Mouse (Mus musculus): ENCODE results near the gene Lnx2.

Gene Lnx2

GRCm38 (mm10) chr5:147076799-147077165 lies 396 bp upstream of the Lnx2 start, which contains the start of gene Polr1d:
Gene Polr1d (plus strand): TSS chr5:147077050.
- DNase-seq = no peak

GRCm38 (mm10) chr5:147075103-147076025 lies 1.0 kb downstream of the Lnx2 start:
- DNase-seq = no peak

DNA sequence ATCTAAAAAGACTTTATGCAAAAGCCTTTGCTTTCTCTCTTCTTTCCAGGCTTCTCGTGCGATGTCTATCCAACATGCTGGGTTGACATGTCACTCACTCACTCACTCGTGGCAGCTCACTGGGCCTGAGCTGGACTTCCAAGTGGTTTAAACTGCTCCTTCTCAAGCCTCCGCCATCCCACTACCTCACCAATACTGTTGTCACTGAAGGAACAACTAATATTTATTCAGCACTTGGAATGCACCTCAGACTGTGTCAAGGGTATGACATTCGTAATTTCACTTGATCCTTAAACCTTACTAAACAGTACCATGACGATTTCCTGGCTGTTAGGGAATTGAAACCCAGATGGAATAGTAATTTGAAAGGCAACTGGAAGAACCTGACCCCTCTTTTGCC lies 2.6 kb downstream of the Lnx2 start:
- no peak for DNase-seq

DNA sequence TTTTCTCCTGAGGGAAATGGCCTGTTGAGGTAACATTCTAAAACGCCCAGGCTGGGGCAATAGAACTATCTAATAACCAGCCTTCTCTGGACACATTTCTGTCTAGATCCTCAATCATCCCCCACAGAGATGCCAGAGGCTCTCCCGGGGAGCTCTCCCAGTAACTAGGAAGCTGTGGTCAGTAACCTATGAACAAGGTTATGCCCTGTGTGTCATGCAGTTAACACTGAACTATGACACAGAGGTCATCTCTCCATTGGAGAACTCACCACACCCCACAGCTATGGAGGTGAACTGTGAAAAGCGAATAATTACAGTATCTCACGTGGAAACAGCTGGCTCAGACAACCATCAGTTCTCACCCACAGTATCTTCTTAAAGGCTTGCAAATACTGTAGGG lies 4.5 kb downstream of the Lnx2 start:
- DNase-seq = no peak

DNA sequence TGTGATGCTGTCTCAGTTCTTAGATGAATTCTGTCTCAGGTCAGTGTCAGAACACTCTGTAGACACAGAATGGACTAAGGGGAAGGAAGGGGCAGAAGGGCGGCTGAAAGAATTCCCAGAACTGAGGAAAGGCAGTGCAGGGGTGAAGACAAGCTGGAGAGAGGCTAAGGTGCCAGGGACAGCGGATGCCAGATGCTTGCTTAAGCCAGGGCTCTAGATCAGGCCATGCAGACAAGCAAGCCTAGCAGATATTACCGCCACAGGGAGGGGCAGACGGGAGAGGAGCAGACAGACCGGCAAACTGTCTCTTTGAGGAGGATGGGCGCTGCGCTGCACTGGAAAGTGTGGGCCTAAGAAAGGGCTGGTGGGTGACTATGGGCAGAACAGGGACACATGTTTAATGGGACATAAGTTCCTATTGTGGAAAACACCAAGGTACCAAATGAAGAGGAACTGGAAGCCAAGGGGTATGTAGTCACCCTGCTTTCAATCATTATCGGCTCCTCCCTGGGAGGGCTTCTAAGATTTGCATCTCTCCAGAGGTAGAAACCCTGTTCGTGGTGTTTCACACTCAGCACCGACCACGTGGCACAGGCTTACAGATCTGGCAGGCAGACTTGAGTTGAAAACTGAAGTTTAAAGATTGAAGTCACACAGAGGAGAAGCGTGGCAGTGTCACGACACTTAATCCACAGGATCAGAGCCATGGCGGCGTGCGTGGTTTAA lies 5.4 kb downstream of the Lnx2 start:
- no peak for DNase-seq

- DNase-seq = peak; percentile 70
Measured at GRCm38 (mm10) chr5:147068876-147069275, 7.5 kb downstream of the Lnx2 start.

GRCm38 (mm10) chr5:147066965-147067364 lies 9.4 kb downstream of the Lnx2 start:
- no peak for DNase-seq

DNA sequence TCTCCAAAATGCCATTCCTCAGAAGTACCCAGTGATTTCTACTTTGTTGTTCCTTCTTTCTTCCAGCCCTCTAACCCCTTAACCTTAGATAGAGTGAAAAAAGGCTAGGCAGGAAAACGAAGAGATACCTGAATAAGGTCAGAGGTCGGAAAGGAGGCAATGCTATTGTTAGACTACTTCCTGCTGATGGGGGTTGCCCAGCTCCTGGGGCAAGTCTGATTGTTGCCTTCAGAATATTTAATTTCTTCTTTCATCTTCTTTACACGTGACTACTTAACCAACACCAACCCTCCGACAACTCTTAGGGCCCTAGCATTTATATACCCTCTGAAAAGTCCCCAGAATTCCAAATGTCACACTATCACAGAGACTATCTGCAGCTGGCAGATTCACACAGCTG lies 10.3 kb downstream of the Lnx2 start:
- DNase-seq = no peak

DNA sequence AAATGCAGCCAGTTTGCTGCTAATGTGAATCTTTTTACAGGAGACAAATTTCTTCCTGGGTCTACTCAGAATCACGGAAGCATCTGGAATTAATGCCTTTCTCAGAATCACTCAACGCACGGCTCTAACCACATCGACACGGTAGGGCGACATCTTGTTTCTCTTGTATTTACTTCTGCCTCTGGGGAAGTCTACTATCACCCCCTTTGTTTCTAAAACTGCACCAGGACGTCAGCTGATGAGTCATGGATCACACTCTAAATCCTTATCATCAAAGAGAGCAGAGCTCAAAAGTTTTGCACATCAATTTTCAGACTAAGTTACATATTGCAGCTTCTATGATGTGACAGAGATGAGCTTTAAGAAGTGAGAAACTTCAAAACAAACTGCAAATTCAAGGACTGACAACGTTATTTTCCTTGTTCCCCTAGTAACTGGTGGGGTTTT lies 13.1 kb downstream of the Lnx2 start:
- DNase-seq = no peak

- no peak for DNase-seq
Measured at GRCm38 (mm10) chr5:147060024-147060423, 16.4 kb downstream of the Lnx2 start.

DNA sequence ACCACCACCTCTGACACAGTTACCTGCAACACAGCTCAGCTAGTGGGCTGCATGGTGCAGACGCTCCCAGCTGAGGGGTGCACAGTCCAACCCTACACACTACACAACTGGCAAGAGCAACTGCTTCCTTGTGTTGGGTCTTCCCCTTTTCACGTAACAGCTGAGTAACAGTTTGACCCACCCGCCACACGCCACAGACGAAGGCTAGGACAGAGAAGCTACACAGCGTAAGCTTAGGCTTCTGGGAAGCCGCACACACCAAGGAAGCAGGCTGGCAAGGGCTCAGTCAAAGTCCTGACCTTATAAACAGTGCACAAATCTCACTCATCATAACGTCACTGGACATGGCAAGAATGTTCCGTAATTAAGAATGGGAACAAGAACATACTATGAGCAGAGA lies 17.1 kb downstream of the Lnx2 start:
- DNase-seq = no peak

- DNase-seq = peak; percentile 71
Measured at GRCm38 (mm10) chr5:147058661-147059060, 17.7 kb downstream of the Lnx2 start.

GRCm38 (mm10) chr5:147057626-147058414 lies 18.6 kb downstream of the Lnx2 start:
- no peak for DNase-seq

- no peak for DNase-seq
Measured at GRCm38 (mm10) chr5:147056712-147057290, 19.6 kb downstream of the Lnx2 start.

GRCm38 (mm10) chr5:147055572-147056245 lies 20.7 kb downstream of the Lnx2 start:
- DNase-seq = no peak

- DNase-seq = no peak
Measured at GRCm38 (mm10) chr5:147054747-147055270, 21.6 kb downstream of the Lnx2 start.

- no peak for DNase-seq
Measured at GRCm38 (mm10) chr5:147054328-147054727, 22.1 kb downstream of the Lnx2 start.

- DNase-seq = no peak
Measured at GRCm38 (mm10) chr5:147053481-147053880, 22.9 kb downstream of the Lnx2 start.

- no peak for DNase-seq
Measured at GRCm38 (mm10) chr5:147053071-147053470, 23.3 kb downstream of the Lnx2 start.

GRCm38 (mm10) chr5:147052309-147052558 lies 24.2 kb downstream of the Lnx2 start:
- DNase-seq = no peak

DNA sequence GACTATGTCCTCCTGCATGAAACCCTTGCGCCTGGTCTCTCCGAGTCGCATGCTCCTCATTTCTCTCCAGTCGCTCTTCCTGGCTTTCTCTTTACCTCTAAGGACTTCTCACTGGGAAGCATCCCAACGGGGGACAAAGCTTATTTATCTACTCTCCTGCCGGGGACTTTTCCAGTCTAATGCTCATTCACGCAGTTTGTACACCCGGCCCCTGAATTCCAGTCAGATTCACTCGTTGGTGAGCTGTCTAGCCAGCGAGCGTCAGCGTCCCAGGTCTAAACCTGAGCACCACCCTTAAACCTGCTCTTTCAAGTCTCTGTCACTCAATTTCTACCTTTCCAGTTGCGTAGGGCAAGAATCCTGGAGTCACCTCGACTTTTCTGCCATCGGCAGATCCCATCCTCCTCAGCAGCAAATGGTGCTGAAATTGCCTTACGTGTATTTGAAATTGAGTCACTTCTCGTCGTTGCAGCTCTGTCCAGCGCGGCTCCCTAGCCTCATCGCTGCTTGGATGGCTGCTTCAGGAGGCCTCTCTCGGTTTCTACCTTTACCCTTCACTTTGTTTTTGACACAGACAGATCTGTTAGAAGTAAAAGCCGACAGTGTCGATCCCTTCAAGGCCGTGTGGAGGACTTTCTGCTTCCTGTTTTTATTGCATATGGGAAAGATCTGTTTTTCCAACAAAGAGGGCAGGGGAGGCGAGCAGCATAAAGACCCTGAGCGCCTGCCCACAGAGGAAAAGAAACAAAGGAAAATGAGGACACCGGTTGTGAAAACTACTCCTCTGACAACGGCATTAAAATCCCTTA lies 24.7 kb downstream of the Lnx2 start:
- no peak for DNase-seq
